Mouse (Mus musculus) CH12F3 (cell line): ENCODE results near the gene Ptp4a2.
"Not testable (repeated sequence)": the region's sequence is repeated elsewhere in the genome, so short reads cannot be mapped to it uniquely, and the experiment has no call there.

ENCODE experiments used
- in situ Hi-C: fragments of 300-500 bp; cut with MboI; formaldehyde crosslinking; loops from 2 replicates; pipeline ENCODE4 v1.14.3; 2020; ENCODE audit warnings: low sequenced_read_pairs

The Ptp4a2 gene

DNA sequence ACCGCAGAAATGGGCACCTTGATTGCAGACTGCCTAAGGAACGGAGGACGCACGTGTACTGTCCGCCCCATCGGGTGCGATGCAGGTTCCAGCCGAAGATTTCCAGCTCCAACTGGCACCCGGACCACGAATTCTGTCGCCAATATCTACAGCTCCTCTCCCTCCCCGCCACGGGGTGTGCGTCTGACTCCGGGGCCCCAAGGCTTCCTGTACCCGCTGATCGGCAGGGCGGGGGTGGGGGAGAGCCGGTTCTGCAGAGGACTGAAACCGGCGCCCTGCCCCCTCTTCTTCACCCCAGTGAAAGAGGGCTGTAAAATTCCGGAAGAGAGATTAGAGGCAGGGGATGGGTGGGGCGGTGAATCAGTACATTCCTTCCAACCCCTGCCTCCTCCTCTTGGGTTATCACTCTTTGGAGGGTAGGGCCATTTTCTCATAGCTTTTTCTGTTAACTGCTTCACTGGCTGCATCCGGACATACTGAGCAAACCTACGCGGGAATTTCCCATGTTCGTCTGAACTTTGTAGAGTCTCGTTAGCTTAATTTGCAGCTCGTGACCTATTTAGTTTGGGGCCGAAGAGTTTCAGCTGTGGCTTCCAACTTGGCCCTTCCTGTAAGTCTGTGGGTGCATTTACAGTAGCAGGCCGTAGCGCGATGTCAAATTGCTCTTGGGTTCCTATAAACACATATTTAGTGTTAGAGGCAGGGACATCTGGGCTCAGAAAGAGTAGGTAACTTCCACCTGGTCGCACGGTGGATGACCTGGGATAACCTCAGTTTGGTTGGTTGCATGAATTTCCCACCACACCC is at the start of gene Ptp4a2:
Ptp4a2 (plus strand) TSS at position 422 of the 807 bp plus-strand sequence.
- in situ Hi-C loops: no loop called here

DNA sequence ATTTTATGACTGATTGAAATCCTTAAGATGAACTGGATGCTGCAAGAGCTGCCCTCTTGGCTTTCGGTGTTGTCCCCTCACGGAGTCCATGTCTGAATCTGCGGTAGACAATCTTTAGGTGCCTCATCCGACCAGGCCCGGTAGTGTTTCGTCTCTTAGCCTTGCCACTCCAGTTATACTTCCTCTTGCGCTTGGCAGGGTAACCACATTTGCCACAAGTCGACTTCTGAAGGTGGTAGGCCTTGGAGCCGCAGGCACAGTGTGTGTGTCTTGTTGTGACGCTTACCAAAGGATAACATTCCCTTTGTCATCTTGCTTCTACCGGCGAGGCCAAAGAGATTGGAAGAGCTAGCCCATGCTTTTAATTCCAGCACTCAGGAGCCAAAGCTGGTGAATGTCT is 49.4 kb upstream of the Ptp4a2 start:
- in situ Hi-C loops: no loop called here

DNA sequence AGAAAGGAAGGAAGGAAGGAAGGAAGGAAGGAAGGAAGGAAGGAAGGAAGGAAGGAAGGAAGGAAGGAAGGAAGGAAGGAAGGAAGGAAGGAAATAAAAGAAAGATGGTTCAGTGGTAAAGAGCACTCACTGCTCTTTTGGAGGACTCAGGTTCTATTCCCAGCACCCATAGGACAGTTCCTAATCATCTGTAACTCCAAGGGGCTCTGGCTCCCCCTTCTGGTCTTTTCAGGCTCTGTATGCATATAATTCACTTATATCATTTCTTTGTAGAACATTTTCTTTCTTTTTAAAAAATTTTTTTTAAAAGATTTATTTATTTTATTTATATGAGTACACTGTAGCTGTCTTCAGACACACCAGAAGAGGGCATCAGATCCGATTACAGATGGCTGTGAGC is 48.5 kb upstream of the Ptp4a2 start:
- in situ Hi-C loops: not testable (repeated sequence)

DNA sequence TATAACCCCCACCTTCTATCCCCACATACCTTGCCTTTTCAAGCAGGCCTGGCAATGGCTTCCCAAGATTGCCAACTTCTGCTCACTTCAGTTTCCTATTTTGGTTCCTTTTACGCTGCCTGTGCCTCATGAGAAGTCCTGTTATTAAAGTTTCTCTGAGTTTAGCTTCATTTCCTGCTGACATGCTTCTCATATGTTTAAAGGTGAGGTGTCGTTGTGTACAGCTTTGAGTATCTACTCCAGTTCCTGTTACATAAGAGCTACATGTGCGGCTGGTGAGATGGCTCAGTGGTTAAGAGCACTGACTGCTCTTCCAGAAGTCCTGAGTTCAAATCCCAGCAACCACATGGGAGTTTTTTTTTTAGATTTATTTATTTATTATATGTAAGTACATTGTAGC is 45.7 kb upstream of the Ptp4a2 start:
- in situ Hi-C loops: no loop called here

DNA sequence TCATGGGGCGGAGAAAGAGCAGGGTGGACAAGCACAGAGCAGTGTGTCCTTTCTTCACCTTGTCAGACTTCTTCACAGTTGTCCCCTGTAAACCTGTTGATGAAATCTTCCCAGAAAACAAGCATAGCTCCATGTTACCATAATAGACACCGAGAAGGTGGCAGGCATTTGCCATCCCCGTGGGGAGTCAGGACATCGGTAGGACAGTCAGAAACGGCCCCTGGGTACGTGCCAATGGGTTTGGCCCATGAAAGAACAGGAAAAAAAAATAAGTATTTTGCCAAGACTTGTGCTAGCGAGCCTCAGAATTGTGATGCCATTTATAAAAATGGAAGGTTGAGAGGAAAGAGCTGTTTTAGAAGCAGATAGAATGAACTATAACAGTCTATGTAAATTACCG is 43.2 kb upstream of the Ptp4a2 start:
- in situ Hi-C loops: no loop called here

DNA sequence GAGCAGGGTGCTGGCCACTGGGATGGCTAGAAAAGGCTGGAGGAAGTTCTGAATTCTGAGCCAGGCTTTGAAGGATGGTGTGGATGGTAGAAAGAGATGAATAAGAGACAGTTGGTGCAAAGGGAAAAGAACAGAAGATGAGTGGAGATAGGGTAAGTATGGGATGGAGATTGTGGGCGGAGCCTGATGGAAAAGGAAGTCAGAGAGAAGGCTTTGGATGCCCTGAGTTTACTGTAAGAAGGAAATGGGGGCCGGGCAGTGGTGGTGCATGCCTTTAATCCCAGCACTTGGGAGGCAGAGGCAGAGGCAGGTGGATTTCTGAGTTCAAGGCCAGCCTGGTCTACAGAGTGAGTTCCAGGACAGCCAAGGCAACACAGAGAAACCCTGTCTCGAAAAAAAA is 42.3 kb upstream of the Ptp4a2 start:
- in situ Hi-C loops: not testable (repeated sequence)

DNA sequence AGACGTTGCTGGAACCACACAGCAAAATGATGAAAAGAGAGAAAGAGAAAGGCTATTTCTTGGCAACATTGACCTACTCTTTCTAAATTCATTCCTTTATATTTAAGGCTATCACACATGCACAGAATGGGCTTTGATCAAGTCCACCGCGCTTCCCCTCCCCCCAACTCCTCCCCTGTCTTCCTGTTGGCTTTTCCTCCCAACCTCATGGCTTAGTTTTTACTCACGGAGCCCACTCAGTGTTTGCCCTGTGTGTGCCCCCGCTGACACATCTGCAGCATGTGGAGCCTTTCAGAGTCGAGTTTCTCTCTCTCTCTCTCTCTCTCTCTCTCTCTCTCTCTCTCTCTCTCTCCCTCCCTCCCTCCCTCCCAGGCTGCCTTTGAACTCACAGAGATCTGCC is 40.4 kb upstream of the Ptp4a2 start:
- in situ Hi-C loops: no loop called here

DNA sequence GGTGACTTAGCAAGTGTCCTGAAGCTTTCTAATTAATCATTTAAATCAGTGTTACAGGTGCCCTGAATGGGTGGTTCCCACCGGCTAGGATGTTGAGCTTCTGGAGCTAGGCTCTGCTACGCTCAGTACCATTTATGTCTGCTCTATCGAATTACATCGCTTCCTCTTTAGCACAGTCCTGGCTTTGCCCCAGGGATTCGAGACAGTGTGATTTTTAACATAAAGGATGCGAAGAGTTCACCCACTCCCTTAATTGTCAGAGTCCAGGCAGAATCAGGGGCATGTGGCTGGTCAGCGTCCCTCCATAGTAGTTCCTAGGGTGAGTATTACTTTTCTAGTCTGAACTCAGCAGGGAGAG is 39.7 kb upstream of the Ptp4a2 start:
- in situ Hi-C loops: no loop called here

DNA sequence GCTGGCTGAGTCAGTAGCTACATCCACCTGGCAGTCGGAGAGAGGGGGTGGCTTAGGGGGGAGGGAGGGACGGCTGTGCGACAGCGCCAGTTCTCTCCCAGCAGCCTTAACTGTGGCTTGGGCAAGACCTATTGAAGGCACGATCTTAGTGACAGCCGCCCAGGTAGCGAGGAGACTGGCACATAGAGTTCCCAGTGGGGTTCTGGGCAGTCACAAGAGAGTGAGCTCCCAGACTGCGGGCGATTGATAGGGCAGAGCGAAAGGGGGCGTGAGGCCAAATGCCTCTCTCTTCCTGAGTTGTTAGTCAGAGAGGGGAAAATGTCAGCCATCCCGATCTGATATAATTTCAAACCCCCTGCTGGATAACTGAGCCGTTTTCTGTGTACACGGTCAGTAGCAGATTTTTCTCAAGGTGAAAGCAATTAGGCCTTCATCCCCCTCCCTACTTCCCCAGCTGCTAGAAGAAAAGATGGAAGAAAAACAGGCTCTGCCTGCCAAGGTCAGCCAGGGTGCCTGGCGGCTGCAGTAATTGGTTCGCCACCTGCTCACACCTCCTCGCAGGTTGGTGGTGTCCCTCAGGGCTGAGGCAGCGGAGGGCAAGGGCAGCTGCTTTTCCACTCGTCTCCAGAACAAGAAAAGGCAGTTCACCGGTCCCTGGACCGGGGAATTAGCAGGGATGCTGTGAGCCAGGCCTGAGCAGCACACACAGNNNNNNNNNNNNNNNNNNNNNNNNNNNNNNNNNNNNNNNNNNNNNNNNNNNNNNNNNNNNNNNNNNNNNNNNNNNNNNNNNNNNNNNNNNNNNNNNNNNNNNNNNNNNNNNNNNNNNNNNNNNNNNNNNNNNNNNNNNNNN is 39.1 kb upstream of the Ptp4a2 start:
- in situ Hi-C loops: no loop called here

DNA sequence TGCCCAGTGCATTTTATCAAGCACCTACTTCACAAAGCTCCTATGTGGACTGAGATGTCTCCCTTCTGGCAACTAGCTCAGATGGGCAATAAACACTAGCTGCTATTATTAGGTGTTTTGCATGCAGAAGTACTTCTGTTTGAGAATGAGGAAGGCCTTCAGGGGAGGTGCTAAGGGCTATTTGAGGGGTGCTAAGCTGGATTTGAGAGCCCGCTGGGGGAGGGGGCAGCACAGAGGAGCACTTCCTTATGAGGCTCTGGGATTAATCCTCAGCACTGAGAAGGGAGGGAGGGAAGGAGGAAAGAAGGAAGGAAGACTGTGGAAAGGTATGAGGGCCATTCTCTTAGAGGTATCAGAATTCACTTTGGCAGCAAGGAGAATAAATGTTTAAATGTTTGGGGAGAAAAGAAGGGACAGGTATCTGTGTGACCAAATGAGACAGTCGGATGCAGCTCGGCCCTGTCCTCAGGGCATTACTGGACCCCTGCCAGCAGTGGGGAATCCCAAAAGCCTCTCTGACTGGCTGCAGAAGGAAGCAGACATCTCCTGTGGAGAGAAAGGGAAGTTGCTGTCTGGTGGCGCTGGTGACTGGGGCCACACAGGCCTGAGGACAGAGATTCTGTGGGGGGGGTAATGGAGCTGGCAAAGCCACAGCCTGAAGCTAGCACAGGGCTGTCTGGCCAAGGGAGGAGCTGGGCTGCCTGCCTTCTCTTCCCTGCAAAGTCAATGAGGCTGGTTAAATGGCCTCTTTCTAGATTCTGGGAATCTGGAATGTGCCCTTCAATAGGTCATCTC is 28.9 kb upstream of the Ptp4a2 start:
- in situ Hi-C loops: loop anchor here (10.0 kb wide), 2 partner anchors 63 to 143 kb away; partner anchors contain the start of gene Spocd1

DNA sequence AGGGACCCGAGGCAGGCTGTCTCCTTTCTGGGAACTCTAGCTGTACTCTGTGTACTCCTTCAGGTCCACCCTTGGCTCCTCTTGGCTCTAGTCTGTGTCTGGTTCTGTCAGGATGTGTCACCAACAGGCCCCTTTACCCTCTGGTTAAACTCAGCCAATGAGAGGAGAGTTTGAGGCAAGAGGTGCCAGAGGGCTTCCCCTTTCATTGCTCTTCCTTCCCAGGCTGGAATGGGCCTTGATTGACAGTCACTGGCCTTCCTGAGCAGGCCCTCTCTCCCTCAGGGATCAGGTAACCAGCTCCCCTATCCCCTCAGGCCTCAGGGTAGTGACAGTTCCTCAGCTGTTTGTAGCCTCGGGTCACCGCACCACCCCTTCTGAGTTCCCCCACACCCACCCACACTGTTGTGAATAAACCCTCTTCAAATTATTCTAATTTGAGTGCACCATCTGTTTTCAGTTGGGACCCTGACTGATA is 28.1 kb upstream of the Ptp4a2 start:
- in situ Hi-C loops: loop anchor here (10.0 kb wide), 2 partner anchors 62 to 142 kb away; partner anchors contain the start of gene Spocd1

DNA sequence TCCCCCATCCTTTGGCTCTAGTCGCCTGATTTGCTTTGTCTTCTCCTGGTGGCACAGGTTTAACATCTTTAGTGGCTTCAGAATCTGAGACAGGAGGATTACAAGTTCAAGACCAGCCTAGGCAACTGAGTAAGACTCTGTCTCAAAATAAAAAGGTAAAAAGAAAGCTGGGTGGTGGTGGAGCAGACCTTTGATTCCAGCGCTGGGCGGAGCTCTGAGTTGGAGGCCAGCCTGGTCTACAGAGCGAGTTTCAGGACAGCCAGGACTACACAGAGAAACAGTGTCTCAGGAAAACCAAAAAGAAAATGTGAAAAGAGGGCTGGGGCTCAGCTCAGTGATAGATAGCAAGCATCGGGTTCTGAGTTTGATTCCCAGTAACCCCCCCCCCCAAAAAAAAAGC is 27.5 kb upstream of the Ptp4a2 start:
- in situ Hi-C loops: loop anchor here (10.0 kb wide), 2 partner anchors 61 to 141 kb away; partner anchors contain the start of gene Spocd1

DNA sequence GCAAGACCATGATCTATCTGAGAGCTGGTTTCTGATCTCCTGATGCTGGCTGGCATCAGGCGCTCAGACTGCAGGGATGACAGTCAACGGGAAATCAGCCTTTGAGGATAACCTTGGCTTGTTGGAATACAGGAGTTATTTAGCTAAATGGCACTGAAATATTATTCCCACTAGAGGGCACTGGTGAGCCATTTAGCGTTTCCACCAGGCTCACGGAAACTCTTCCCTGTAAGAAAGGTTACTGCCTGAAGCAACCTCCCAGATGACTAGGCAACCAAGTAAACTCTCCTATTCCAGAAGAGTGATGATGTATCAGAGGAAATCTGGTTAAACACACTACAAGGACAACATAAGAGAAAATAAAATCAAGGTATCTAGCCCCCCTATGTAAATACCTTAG is 25.8 kb upstream of the Ptp4a2 start:
- in situ Hi-C loops: loop anchor here (10.0 kb wide), 2 partner anchors 60 to 140 kb away; partner anchors contain the start of gene Spocd1

DNA sequence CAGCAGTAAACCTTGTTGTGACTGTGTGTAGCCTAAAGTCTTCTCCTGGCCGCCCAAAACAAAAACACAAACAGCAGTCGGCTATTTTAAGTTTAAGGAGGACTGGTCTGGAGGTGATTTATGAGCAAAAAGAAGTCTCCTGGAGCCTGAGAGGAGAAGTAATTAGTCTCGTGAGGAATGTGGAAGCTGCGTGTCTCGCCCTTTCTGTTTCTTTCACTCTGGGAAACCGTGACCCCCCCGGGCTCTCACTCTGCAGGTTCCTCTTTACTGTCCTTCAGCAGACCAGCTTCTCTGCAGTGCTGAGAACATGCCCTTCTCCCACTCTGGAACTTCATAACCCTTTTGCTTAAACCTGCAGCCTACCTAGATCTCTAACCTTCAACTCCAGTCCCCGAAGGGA is 22.3 kb upstream of the Ptp4a2 start:
- in situ Hi-C loops: loop anchor here (10.0 kb wide), 2 partner anchors 56 to 136 kb away; partner anchors contain the start of gene Spocd1

DNA sequence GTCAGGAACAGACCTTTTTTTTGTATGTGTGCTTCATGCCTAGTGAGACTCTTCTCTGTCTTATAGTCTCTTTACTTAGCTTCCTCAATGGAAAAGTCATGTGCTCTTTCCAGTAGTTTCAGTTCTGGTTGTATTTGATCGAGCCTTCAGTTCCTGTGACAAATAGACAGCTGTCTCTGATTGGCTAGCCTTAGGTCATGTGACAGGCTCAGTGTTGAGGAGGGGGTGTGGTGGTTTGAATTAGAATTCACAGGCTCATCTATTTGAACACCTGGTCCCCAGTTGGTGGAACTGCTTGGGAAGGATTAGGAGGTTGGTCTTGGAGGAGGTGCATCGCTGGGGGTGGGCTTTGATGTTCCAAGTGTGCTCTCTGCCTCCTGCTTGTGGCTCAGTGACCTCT is 21.4 kb upstream of the Ptp4a2 start:
- in situ Hi-C loops: loop anchor here (10.0 kb wide), 2 partner anchors 55 to 135 kb away; partner anchors contain the start of gene Spocd1

DNA sequence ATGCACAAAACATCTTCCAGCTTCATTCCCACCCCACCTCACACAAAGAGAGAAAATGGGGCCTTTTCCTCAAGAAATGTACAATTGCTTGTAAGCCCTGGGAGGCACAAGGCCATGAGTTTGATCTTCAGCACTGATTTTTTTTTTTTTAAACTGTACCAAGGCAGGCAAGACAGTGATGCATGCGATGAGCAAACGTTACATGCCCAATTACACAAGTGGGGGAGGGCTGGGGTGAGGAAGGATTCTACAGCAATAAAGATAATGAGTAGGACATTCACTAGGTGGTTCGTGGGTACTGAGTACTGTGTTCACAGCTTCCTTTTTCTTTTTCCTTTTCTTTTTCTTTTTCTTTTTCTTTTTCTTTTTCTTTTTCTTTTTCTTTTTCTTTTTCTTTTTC is 20.5 kb upstream of the Ptp4a2 start:
- in situ Hi-C loops: no loop called here

DNA sequence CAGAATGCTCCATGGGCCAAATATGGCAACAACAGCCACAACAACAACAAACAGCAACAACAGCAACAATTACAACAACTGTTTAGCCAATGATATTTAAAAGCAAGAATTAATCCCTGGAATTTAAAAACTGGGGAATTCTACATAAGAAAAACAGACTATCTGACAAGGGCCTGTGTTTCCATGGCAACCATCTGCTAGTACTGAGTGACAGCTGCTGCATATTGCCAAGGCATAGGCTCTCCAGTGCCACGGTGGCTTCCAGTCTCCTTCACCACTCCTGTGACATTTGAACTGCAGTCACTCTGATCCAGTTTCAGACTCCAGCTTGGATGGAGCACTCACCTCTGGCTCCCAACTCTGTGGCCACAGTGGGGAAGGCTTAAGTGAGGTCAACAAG is 19.6 kb upstream of the Ptp4a2 start:
- in situ Hi-C loops: no loop called here

DNA sequence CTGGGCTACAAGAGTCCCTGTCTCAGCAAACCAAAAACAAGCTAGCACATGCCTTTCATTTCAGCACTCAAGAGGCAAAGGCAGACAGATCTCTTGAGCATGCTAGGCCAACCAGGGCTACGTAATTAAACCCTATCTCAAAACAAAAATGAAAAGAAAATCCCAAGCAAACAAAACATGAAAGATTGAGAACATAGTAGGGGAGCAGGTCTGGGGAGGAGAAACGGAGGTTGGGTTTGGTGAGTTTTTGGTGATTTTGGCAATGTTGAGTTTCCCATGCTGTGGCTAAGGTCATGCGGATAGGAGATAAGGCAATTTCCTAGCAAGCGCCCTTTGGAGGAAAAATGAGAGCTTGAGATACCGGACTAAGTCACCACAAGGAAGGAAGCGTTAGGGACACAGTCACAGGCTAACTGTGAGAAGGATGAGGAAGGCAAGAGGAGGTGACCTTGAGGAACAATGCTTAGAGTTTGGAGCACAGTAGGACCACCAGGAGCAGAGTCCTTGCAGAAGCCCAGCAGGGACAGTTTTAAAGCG is 18.3 kb upstream of the Ptp4a2 start:
- in situ Hi-C loops: no loop called here

DNA sequence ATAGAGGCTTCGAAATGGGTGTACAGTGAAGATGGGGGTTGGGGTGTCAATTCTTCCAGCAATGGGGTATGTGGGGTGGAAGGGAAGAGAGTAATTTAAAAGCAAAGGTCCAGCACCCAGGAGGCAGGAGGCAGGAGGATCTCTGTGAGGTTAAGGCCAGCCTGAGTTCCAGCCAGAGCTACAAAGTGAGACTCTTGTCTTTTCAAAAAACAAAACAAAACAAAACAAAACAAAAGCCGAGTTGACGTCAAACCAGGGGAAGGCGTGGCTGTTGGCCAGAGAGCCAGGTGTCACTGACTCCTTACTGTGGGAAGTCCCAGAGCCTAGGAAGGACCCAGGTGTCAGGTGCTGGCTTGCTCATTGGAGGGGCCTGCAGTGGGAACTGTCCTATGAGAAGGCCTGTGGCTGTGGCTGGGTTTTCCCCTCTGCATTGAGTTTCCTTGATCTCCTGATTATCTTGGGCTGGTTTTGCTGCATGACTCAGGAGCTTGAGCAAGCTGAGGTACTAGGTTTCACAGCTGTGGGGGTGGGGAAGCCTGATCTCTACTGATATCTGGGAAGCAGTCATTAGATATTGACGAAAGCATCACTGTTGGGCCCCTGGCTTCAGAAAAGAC is 17.2 kb upstream of the Ptp4a2 start:
- in situ Hi-C loops: no loop called here
